Mouse (Mus musculus) lung, embryonic 16.5 days (tissue): ENCODE data around the gene Gm10338. TPM values are rescaled to one million over a fixed set of nuclear protein-coding genes. Genes with fewer than 3 reads are reported as not detected.
"Not testable (repeated sequence)": the region's sequence is repeated elsewhere in the genome, so short reads cannot be mapped to it uniquely, and the experiment has no call there.

ENCODE experiments used
- ATAC-seq: fragments of 200-750 bp; cut with Nextera tagmentation; 2 replicates; pipeline ENCODE4 v1.8.0; 2017; ENCODE audit warnings: low read depth, mild to moderate bottlenecking, moderate library complexity
- H3K27ac ChIP-seq: fragments of 300-500 bp; sonication (generic); 2 replicates; pipeline ENCODE4 v1.5.1; 2014; ENCODE audit warnings: mild to moderate bottlenecking, control low read depth, low read length
- H3K27me3 ChIP-seq: fragments of 300-500 bp; sonication (generic); 2 replicates; pipeline ENCODE4 v1.6.1; 2014; ENCODE audit warnings: low read depth, low read length, mixed read lengths; ENCODE audit not compliant: control insufficient read depth, insufficient read depth
- H3K36me3 ChIP-seq: fragments of 300-500 bp; sonication (generic); 2 replicates; pipeline ENCODE4 v1.6.1; 2014; ENCODE audit warnings: low read length; ENCODE audit not compliant: control insufficient read depth, insufficient read depth
- H3K4me1 ChIP-seq: fragments of 300-500 bp; sonication (generic); replicated peaks from 2 replicates; pipeline ENCODE4 v1.6.1; 2014; ENCODE audit warnings: low read length, mixed read lengths; ENCODE audit not compliant: control insufficient read depth, insufficient read depth
- H3K4me2 ChIP-seq: fragments of 300-500 bp; sonication (generic); 2 replicates; pipeline ENCODE4 v1.6.1; 2014; ENCODE audit warnings: low read depth, low read length, control low read depth
- H3K4me3 ChIP-seq: fragments of 300-500 bp; sonication (generic); 2 replicates; pipeline ENCODE4 v1.5.1; 2014; ENCODE audit warnings: mild to moderate bottlenecking, low read length, control low read depth
- H3K9ac ChIP-seq: fragments of 300-500 bp; sonication (generic); 2 replicates; pipeline ENCODE4 v1.6.1; 2014; ENCODE audit warnings: low read length, control low read depth
- H3K9me3 ChIP-seq: fragments of 300-500 bp; sonication (generic); 2 replicates; pipeline ENCODE4 v1.6.1; 2016; ENCODE audit warnings: low read length; ENCODE audit not compliant: control insufficient read depth
- WGBS: fragments of 180-500 bp; shearing (Covaris S2); extraction: QIAGEN DNeasy Blood & Tissue Kit; methylation state at CpG from one replicate; pipeline ENCODE4 v1.1.7; 2014; 5-methylcytosine and 5-hydroxymethylcytosine counted together
- polyA plus RNA-seq: library from polyadenylated mRNA; unstranded; fragments of >200 nt; fragmentation: Nextera tagmentation; extraction: Ambion mirVana; gene quantifications from 2 replicates; pipeline ENCODE4 v1.2.1, GENCODE M21; 2015

The Gm10338 gene
- polyA plus RNA-seq = not detected in 2 replicates

GRCm38 (mm10) chr14:7595492-7595891, at the start of gene Gm10338:
Gene Gm10338, minus strand, starts transcription at chr14:7595592.
- not testable (repeated sequence) for H3K36me3 ChIP-seq, H3K9me3 ChIP-seq, H3K27ac ChIP-seq, ATAC-seq, H3K4me3 ChIP-seq, H3K27me3 ChIP-seq, H3K4me2 ChIP-seq, H3K9ac ChIP-seq, H3K4me1 ChIP-seq
- WGBS = no CpG with 5 or more reads among the region's 2 CpGs

GRCm38 (mm10) chr14:7643872-7644271, 48.5 kb upstream of the Gm10338 start, which contains the start of gene Gm10128:
Gene Gm10128, minus strand, starts transcription at chr14:7643972.
- WGBS = no CpG with 5 or more reads among the region's 2 CpGs
- not testable (repeated sequence) for H3K4me2 ChIP-seq, H3K27ac ChIP-seq, ATAC-seq, H3K4me3 ChIP-seq, H3K27me3 ChIP-seq, H3K36me3 ChIP-seq, H3K9ac ChIP-seq, H3K4me1 ChIP-seq, H3K9me3 ChIP-seq

- not testable (repeated sequence) for H3K36me3 ChIP-seq, H3K27ac ChIP-seq, H3K4me1 ChIP-seq, ATAC-seq, H3K9ac ChIP-seq, H3K27me3 ChIP-seq, H3K9me3 ChIP-seq
- peak within 1 kb of the TSS; percentile 54 for H3K4me2 ChIP-seq
- H3K4me3 ChIP-seq = peak within 1 kb of the TSS; percentile 36
- WGBS = 0% methylated on average over 1 of the region's 34 CpGs
Observed at GRCm38 (mm10) chr14:7568382-7568781, 27.0 kb downstream of the Gm10338 start, which contains the start of gene Gm3558. Gene Gm3558, minus strand, starts transcription at chr14:7568566.

- not testable (repeated sequence) for H3K9ac ChIP-seq, ATAC-seq, H3K27me3 ChIP-seq, H3K36me3 ChIP-seq, H3K27ac ChIP-seq, H3K4me1 ChIP-seq, H3K9me3 ChIP-seq
- Histone ChIP-seq H3K4me3 (peak overlapping the region; percentile 36), H3K4me2 (peak overlapping the region; percentile 54)
- WGBS = under 1% methylated on average over 19 of the region's 27 CpGs
Observed at GRCm38 (mm10) chr14:7567890-7568289, 27.5 kb downstream of the Gm10338 start.

- H3K4me2 ChIP-seq, ATAC-seq, H3K4me1 ChIP-seq, H3K27me3 ChIP-seq, H3K9me3 ChIP-seq, H3K36me3 ChIP-seq, H3K4me3 ChIP-seq, H3K27ac ChIP-seq, H3K9ac ChIP-seq: not testable (repeated sequence)
- 1% methylated on average over 6 of the region's 9 CpGs for WGBS
Observed at GRCm38 (mm10) chr14:7567266-7567665, 28.1 kb downstream of the Gm10338 start.

Other genes starting within 250 kb of the Gm10338 start
- gene Gm8374, start 230.5 kb downstream of the Gm10338 start, polyA plus RNA-seq = not detected in 2 replicates
- not detected in 2 replicates for gene Gm3755, start 144.7 kb downstream of the Gm10338 start, polyA plus RNA-seq
- 0.24 and 0.44 TPM in 2 replicates for gene Gm3752, start 111.8 kb downstream of the Gm10338 start, polyA plus RNA-seq
- 0.23 and 0.25 TPM in 2 replicates for gene Gm3558, start 27.0 kb downstream of the Gm10338 start, polyA plus RNA-seq
- gene Gm10128, start 48.4 kb upstream of the Gm10338 start, polyA plus RNA-seq = not detected in 2 replicates
- not detected in 2 replicates for gene Gm26661, start 196.0 kb upstream of the Gm10338 start, polyA plus RNA-seq
- 15.2 and 16.0 TPM in 2 replicates for gene Flnb, start 222.4 kb upstream of the Gm10338 start, polyA plus RNA-seq